Mouse (Mus musculus): Measurements from ENCODE around the gene Fbxl3. TPM values are rescaled to one million over a fixed set of nuclear protein-coding genes. Genes with fewer than 3 reads are reported as not detected.

Fbxl3 gene
- total and polyA plus RNA-seq, 3 experiments = 14.6 to 28.4 TPM; not detected in 1

DNA sequence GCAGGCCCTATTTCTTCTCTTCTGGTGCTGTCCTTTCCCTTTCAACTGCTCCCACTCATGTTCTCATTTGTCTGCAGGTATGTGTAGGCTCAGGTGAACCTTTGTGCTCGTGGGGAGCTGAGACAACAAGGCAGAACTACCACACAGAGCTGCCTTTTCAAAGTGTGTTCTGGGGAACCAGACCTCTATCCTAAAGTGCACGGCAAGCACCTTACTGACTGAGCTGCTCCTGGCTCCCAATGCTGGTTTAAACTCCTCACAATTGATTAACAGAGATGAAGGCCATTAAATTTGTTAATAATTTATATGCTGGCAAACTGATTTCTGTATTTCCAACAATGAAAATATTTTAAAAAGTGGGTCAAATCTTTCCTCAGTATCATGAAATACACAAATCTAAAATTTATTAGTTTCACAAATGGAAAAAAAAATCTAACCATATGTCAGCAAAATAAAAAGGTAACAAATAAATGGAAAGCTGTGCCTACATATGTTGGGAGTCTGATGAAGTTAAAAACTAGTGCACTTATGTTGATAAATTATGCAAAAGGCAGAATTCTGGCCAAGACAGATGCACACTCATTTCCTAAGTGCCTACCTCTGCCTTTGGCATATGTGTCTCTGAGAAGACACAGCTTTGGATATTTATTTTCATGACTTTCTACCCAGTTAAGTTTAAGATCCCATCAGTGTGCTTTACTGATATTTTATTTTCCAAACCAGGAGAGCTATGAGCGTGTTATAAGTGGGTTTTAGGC is 13.4 kb upstream of the Fbxl3 start:
- no peaks in the 10 kb centered on the region for H3K9me3 ChIP-seq (replicated peaks; ENCODE audit: insufficient read depth, low read length)
- TF ChIP-seq JUND (IDR thresholded peaks at IDR 0.05; ENCODE audit: low read depth, low read length) = no peak
- TF ChIP-seq GATA1 (IDR thresholded peaks at IDR 0.05; ENCODE audit: low read depth, low read length) = no peak
- no peak for TF ChIP-seq RAD21 (IDR thresholded peaks at IDR 0.05; ENCODE audit: low read depth, low read length)
- no peak for TF ChIP-seq NRF1 (IDR thresholded peaks at IDR 0.05; ENCODE audit: insufficient read depth, low read depth, low read length, poor library complexity, severe bottlenecking)
- TF ChIP-seq USF1 (IDR thresholded peaks at IDR 0.05; ENCODE audit: low read depth, low read length) = no peak
- H3K27ac ChIP-seq (ENCODE audit: control insufficient read depth, low read depth, low read length) = no peak overlapping the region
- DNase-seq (ENCODE audit: low read depth, low spot score) = no peak
- no peak overlapping the region for H3K9ac ChIP-seq (ENCODE audit: control insufficient read depth, low read depth, low read length, poor library complexity, severe bottlenecking)
- H3K4me3 ChIP-seq (ENCODE audit: control insufficient read depth in 1 of 2, insufficient read depth in 1 of 2, low read depth in 2 of 2, low read length in 2 of 2) = no peak overlapping the region
- peaks cover 0 to 2% of the 10 kb centered on the region in 2 experiments; a peak in 2 of 4 replicates for H3K36me3 ChIP-seq (ENCODE audit: control insufficient read depth in 1 of 2, insufficient read depth in 2 of 2, low read length in 2 of 2)
- no peaks in the 10 kb centered on the region for H3K79me2 ChIP-seq (ENCODE audit: control insufficient read depth, insufficient read depth, low read length, poor library complexity)
- H3K4me1 ChIP-seq (ENCODE audit: control insufficient read depth in 1 of 2, insufficient read depth in 2 of 2, low read length in 2 of 2) = no peaks in the 10 kb centered on the region
- H3K27me3 ChIP-seq (ENCODE audit: control insufficient read depth in 1 of 2, insufficient read depth in 2 of 2, low read length in 2 of 2) = no peaks in the 10 kb centered on the region

DNA sequence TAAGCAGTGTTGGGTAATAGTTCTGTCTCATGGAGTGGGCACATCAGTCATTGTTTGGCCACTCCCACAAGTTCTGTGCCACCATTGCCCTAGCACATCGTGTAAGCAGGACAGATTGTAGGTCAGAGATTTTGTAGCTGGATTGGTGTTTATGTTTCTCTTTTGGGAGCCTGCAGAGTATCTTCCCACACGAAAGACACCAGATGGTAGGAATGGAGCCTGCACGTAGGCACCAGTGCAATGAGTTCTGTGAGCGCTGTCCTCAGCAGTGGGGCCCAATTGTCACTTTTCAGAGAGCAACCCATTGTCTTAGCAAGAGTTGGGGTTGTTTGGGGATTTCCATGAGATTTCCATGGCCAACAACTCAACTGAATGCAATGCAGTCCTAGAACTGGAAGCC is 10.6 kb upstream of the Fbxl3 start:
- no peak for DNase-seq (ENCODE audit: low read depth, low spot score)
- Histone ChIP-seq H3K27me3 (ENCODE audit: control insufficient read depth in 1 of 2, insufficient read depth in 2 of 2, low read length in 2 of 2) (no peaks in the 10 kb centered on the region), H3K4me1 (ENCODE audit: control insufficient read depth in 1 of 2, insufficient read depth in 2 of 2, low read length in 2 of 2) (no peaks in the 10 kb centered on the region), H3K79me2 (ENCODE audit: control insufficient read depth, insufficient read depth, low read length, poor library complexity) (no peaks in the 10 kb centered on the region), H3K9me3 (replicated peaks; ENCODE audit: insufficient read depth, low read length) (no peaks in the 10 kb centered on the region), H3K27ac (ENCODE audit: control insufficient read depth, low read depth, low read length) (no peak overlapping the region), H3K4me3 (ENCODE audit: control insufficient read depth in 1 of 2, insufficient read depth in 1 of 2, low read depth in 2 of 2, low read length in 2 of 2) (no peak overlapping the region), H3K9ac (ENCODE audit: control insufficient read depth, low read depth, low read length, poor library complexity, severe bottlenecking) (no peak overlapping the region), H3K36me3 (ENCODE audit: control insufficient read depth in 1 of 2, insufficient read depth in 2 of 2, low read length in 2 of 2) (peaks cover 0 to 2% of the 10 kb centered on the region in 2 experiments; a peak in 2 of 4 replicates)
- TF ChIP-seq KAT2A (conservative IDR thresholded peaks at IDR 0.05; ENCODE audit: low read depth, low read length) = no peak
- TF ChIP-seq BHLHE40 (IDR thresholded peaks at IDR 0.05; ENCODE audit: borderline replicate concordance, low read depth, low read length) = no peak
- TF ChIP-seq HCFC1 (IDR thresholded peaks at IDR 0.05; ENCODE audit: low read depth, low read length) = no peak
- no peak for TF ChIP-seq UBTF (IDR thresholded peaks at IDR 0.05; ENCODE audit: borderline replicate concordance, insufficient read depth, low read depth, low read length)
- no peak for TF ChIP-seq CTCF (IDR thresholded peaks at IDR 0.05 in 2 of 3, conservative IDR thresholded peaks at IDR 0.05 in 1 of 3; ENCODE audit: control insufficient read depth in 1 of 3, insufficient read depth in 1 of 3, low read depth in 2 of 3, low read length in 3 of 3, poor library complexity in 1 of 3, severe bottlenecking in 1 of 3)
- TF ChIP-seq RAD21 (IDR thresholded peaks at IDR 0.05; ENCODE audit: low read depth, low read length) = no peak
- TF ChIP-seq MYC (IDR thresholded peaks at IDR 0.05; ENCODE audit: low read depth, low read length) = no peak
- no peak for TF ChIP-seq POLR2A (IDR thresholded peaks at IDR 0.05; ENCODE audit: control insufficient read depth in 1 of 2, insufficient read depth in 1 of 2, low read depth in 1 of 2, low read length in 2 of 2, poor library complexity in 1 of 2)
- no peak for TF ChIP-seq USF1 (IDR thresholded peaks at IDR 0.05; ENCODE audit: low read depth, low read length)
- TF ChIP-seq GABPA (IDR thresholded peaks at IDR 0.05; ENCODE audit: low read depth, low read length) = no peak
- no peak for TF ChIP-seq E2F4 (IDR thresholded peaks at IDR 0.05; ENCODE audit: borderline replicate concordance, low read depth, low read length)
